Mouse (Mus musculus) myocyte (in vitro differentiated cells): Measurements from ENCODE around the gene Aldh1l1.

Experiments used
- CEBPB ChIP-seq: IDR thresholded peaks from 2 replicates; pipeline ENCODE4 v1.6.1; 2011; ENCODE audit warnings: mild to moderate bottlenecking, moderate library complexity; ENCODE audit not compliant: poor library complexity, insufficient read depth, severe bottlenecking
- E2F4 ChIP-seq: IDR thresholded peaks from one replicate; pipeline ENCODE4 v1.6.1; 2011; ENCODE audit warnings: mild to moderate bottlenecking, control low read depth, moderate library complexity; ENCODE audit not compliant: insufficient read depth
- MAX ChIP-seq: IDR thresholded peaks from one replicate; pipeline ENCODE4 v1.6.1; 2011; ENCODE audit warnings: low read depth, mild to moderate bottlenecking, control low read depth
- MYOD1 ChIP-seq, 3 experiments: IDR thresholded peaks; one replicate each; pipeline ENCODE4 v1.6.1; 2011; ENCODE audit warnings: control low read depth in 2 of 3, low read depth in 2 of 3, mild to moderate bottlenecking in 2 of 3, moderate library complexity in 1 of 3; ENCODE audit not compliant: insufficient read length in 2 of 3, control insufficient read depth in 1 of 3
- MYOG ChIP-seq, 3 experiments: IDR thresholded peaks; one replicate each; pipeline ENCODE4 v1.6.1; 2011; ENCODE audit warnings: control low read depth in 2 of 3, low read depth in 2 of 3, mild to moderate bottlenecking in 2 of 3; ENCODE audit not compliant: insufficient read length in 2 of 3, control insufficient read depth in 1 of 3, insufficient read depth in 1 of 3
- POLR2A ChIP-seq: IDR thresholded peaks from one replicate; pipeline ENCODE4 v1.6.1; 2011; ENCODE audit warnings: low read depth, mild to moderate bottlenecking, control low read depth, moderate library complexity; ENCODE audit not compliant: insufficient read length
- POLR2AphosphoS2 ChIP-seq: IDR thresholded peaks from one replicate; pipeline ENCODE4 v1.6.1; 2011; ENCODE audit warnings: low read depth, control low read depth; ENCODE audit not compliant: insufficient read length
- REST ChIP-seq: IDR thresholded peaks from one replicate; pipeline ENCODE4 v1.6.1; 2011; ENCODE audit warnings: mild to moderate bottlenecking, control low read depth, moderate library complexity; ENCODE audit not compliant: insufficient read depth, insufficient read length
- SRF ChIP-seq: IDR thresholded peaks from one replicate; pipeline ENCODE4 v1.6.1; 2011; ENCODE audit warnings: low read depth; ENCODE audit not compliant: control insufficient read depth, insufficient read length
- TCF12 ChIP-seq: IDR thresholded peaks from one replicate; pipeline ENCODE4 v1.6.1; 2011; ENCODE audit warnings: mild to moderate bottlenecking, control low read depth; ENCODE audit not compliant: poor library complexity, insufficient read depth, severe bottlenecking
- TCF3 ChIP-seq: IDR thresholded peaks from one replicate; pipeline ENCODE4 v1.6.1; 2011; ENCODE audit warnings: low read depth, control low read depth; ENCODE audit not compliant: insufficient read length
- USF1 ChIP-seq: IDR thresholded peaks from one replicate; pipeline ENCODE4 v1.6.1; 2011; ENCODE audit warnings: low read depth, mild to moderate bottlenecking, control low read depth, moderate library complexity

DNA sequence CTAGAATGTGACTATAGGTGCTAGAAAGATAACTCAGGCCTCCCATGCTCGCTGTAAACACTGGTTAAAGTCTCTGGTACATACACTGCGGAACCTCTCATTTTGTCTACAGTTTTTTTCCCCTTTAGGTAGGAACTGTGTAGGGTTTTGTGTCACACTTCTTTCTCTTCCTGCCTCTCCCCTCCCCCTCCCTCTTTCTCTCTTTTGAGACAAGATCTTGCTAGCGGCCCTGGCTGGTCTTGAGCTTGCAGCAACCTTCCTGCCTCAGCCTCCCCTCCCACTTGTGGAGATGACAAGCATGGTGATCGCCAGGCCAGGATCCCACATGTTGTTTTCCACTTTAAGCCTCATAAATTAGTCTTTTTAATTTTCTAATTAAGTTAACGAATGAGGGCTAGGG, 32.5 kb upstream of the Aldh1l1 start:
- TF ChIP-seq POLR2A (no peak), MYOD1 (IDR thresholded peaks at IDR 0.05; ENCODE audit: control insufficient read depth in 1 of 3, insufficient read length in 2 of 3, low read depth in 2 of 3) (no peak), TCF12 (no peak), USF1 (no peak), SRF (no peak), MYOG (IDR thresholded peaks at IDR 0.05; ENCODE audit: control insufficient read depth in 1 of 3, insufficient read depth in 1 of 3, insufficient read length in 2 of 3, low read depth in 2 of 3) (no peak), POLR2AphosphoS2 (no peak), MAX (no peak), E2F4 (no peak), CEBPB (no peak), REST (no peak), TCF3 (no peak)
